8 mouse cellular contexts compared by ENCODE assay signal in genomic region chr16:20548096-20548948, GRCm38 (mm10). TPM values are rescaled to one million over a fixed set of nuclear protein-coding genes. Genes with fewer than 3 reads are reported as not detected.
DNase-seq lines count a peak whose midpoint lies in the region; ATAC-seq and TF ChIP-seq lines count a peak whose summit lies in the region.

Abcf3 (plus strand) TSS chr16:20548577.

- TF ChIP-seq POLR2A in ES-Bruce4 (IDR thresholded peaks at IDR 0.05; ENCODE audit: insufficient read depth, low read length) = peak; percentile 44

- H3K9ac ChIP-seq in ES-Bruce4 (ENCODE audit: low read depth, poor library complexity, severe bottlenecking) = peak within 1 kb of the TSS; percentile 57
- peak within 1 kb of the TSS; percentile 89 for H3K9ac ChIP-seq in forebrain, embryonic 13.5 days
- H3K9ac ChIP-seq in liver, postnatal 0 days (replicated peaks) = peak within 1 kb of the TSS; percentile 92
- H3K9ac ChIP-seq in neural tube, embryonic 14.5 days (replicated peaks; ENCODE audit: low read depth, low read length) = peak within 1 kb of the TSS; percentile 70

- TF ChIP-seq EP300 in ES-Bruce4 (IDR thresholded peaks at IDR 0.05; ENCODE audit: insufficient read depth, low read depth, low read length) = peak; percentile 48; the same call in 1 of the 2 replicates
- TF ChIP-seq EP300 in liver, postnatal 0 days (IDR thresholded peaks at IDR 0.05; ENCODE audit: low read depth) = no peak

- peak; percentile 96 for ATAC-seq in cerebellum, adult (ENCODE audit: insufficient number of reproducible peaks, low FRiP score, low TSS enrichment)
- peak; percentile 99 for ATAC-seq in forebrain, embryonic 13.5 days
- peak; percentile 99 for ATAC-seq in liver, postnatal 0 days
- ATAC-seq in neural tube, embryonic 14.5 days (ENCODE audit: low read depth) = peak; percentile 98

- H3K4me2 ChIP-seq in forebrain, embryonic 13.5 days = peak within 1 kb of the TSS; percentile 89
- peak within 1 kb of the TSS; percentile 97 for H3K4me2 ChIP-seq in liver, postnatal 0 days (ENCODE audit: low read depth, low read length)
- peak within 1 kb of the TSS; percentile 92 for H3K4me2 ChIP-seq in neural tube, embryonic 14.5 days (ENCODE audit: low read depth, low read length)

- H3K9me3 ChIP-seq in ES-Bruce4 (replicated peaks; ENCODE audit: control insufficient read depth, insufficient read depth, low read length, poor library complexity, severe bottlenecking) = no peaks in the 10 kb centered on the region
- no peaks in the 10 kb centered on the region for H3K9me3 ChIP-seq in forebrain, embryonic 13.5 days (replicated peaks)
- no peaks in the 10 kb centered on the region for H3K9me3 ChIP-seq in liver, postnatal 0 days (ENCODE audit: low read length)
- no peaks in the 10 kb centered on the region for H3K9me3 ChIP-seq in neural tube, embryonic 14.5 days (ENCODE audit: control insufficient read depth, low read length)

- under 1% methylated on average over 56 of the region's 56 CpGs for WGBS in forebrain, embryonic 13.5 days
- WGBS in large intestine, adult 2 months = under 1% methylated on average over 56 of the region's 56 CpGs
- under 1% methylated on average over 56 of the region's 56 CpGs for WGBS in liver, postnatal 0 days (ENCODE audit: insufficient replicate concordance)
- WGBS in neural tube, embryonic 14.5 days = under 1% methylated on average over 56 of the region's 56 CpGs

- intact Hi-C loops in heart, postnatal 10 days (cut with DNase I) = loop anchor here (5.0 kb wide), 1 partner anchor 41 kb away; no protein-coding TSS in a partner anchor

- peak within 1 kb of the TSS; percentile 46 for H3K27ac ChIP-seq in ES-Bruce4 (ENCODE audit: insufficient read depth, low read length)
- H3K27ac ChIP-seq in forebrain, embryonic 13.5 days = 0 out of 2 replicates have a peak within 1 kb of the TSS, but pooled peaks have one; percentile 57
- H3K27ac ChIP-seq in liver, postnatal 0 days (ENCODE audit: low read depth) = peak within 1 kb of the TSS; percentile 69
- H3K27ac ChIP-seq in neural tube, embryonic 14.5 days (ENCODE audit: low read depth, low read length) = peak within 1 kb of the TSS; percentile 58

- peaks cover 31% of the 10 kb centered on the region for H3K36me3 ChIP-seq in ES-Bruce4 (ENCODE audit: control insufficient read depth, insufficient read depth, low read length, poor library complexity, severe bottlenecking)
- H3K36me3 ChIP-seq in forebrain, embryonic 13.5 days (ENCODE audit: poor library complexity, severe bottlenecking) = peaks cover 60% of the 10 kb centered on the region
- peaks cover 52% of the 10 kb centered on the region for H3K36me3 ChIP-seq in liver, postnatal 0 days (replicated peaks; ENCODE audit: insufficient read depth, low read length)
- H3K36me3 ChIP-seq in neural tube, embryonic 14.5 days (ENCODE audit: control insufficient read depth, insufficient read depth, low read length) = peaks cover 27% of the 10 kb centered on the region

- H3K4me1 ChIP-seq in ES-Bruce4 (ENCODE audit: control insufficient read depth, insufficient read depth, low read length) = no peaks in the 10 kb centered on the region
- peaks cover 18% of the 10 kb centered on the region for H3K4me1 ChIP-seq in forebrain, embryonic 13.5 days
- peaks cover 7% of the 10 kb centered on the region for H3K4me1 ChIP-seq in liver, postnatal 0 days (ENCODE audit: insufficient read depth)
- peaks cover 11% of the 10 kb centered on the region for H3K4me1 ChIP-seq in neural tube, embryonic 14.5 days (ENCODE audit: control insufficient read depth, insufficient read depth, low read length)

- no peaks in the 10 kb centered on the region for H3K27me3 ChIP-seq in ES-Bruce4 (ENCODE audit: control insufficient read depth, insufficient read depth, low read length, poor library complexity, severe bottlenecking)
- no peaks in the 10 kb centered on the region for H3K27me3 ChIP-seq in forebrain, embryonic 13.5 days
- no peaks in the 10 kb centered on the region for H3K27me3 ChIP-seq in liver, postnatal 0 days (ENCODE audit: insufficient read depth, low read length)
- no peaks in the 10 kb centered on the region for H3K27me3 ChIP-seq in neural tube, embryonic 14.5 days (ENCODE audit: control insufficient read depth, insufficient read depth, low read length)

- peak; percentile 99 for DNase-seq in heart, postnatal 10 days
- DNase-seq in large intestine, adult 2 months (ENCODE audit: low read depth, low spot score) = peak; percentile 99
- peak; percentile 98 for DNase-seq in liver, postnatal 0 days
- peak; percentile 95 for DNase-seq in testis, postnatal 10 days (ENCODE audit: low spot score)

- no peak for TF ChIP-seq CTCF in ES-Bruce4 (IDR thresholded peaks at IDR 0.05; ENCODE audit: low read depth, low read length)
- no peak for TF ChIP-seq CTCF in liver, postnatal 0 days (IDR thresholded peaks at IDR 0.05; ENCODE audit: low read depth)

- peak within 1 kb of the TSS; percentile 84 for H3K4me3 ChIP-seq in ES-Bruce4 (ENCODE audit: low read depth, low read length)
- peak within 1 kb of the TSS; percentile 84 for H3K4me3 ChIP-seq in forebrain, embryonic 13.5 days
- peak within 1 kb of the TSS; percentile 77 for H3K4me3 ChIP-seq in liver, postnatal 0 days (ENCODE audit: low read depth, low read length)
- peak within 1 kb of the TSS; percentile 81 for H3K4me3 ChIP-seq in neural tube, embryonic 14.5 days (ENCODE audit: low read depth, low read length)

RNA-seq across cellular contexts. Expression of gene Abcf3, which starts in this region (rescaled TPM):
- 56.2 and 61.0 TPM in 2 replicates for polyA plus RNA-seq in ES-Bruce4 (2011; ENCODE audit: insufficient read depth, insufficient read length, low read depth, missing spikeins)
- polyA plus RNA-seq in forebrain, embryonic 13.5 days (2015; fragmentation: Nextera tagmentation; extraction: Ambion mirVana) = 75.3 TPM in 2 replicates
- total RNA-seq in heart, postnatal 10 days (2021) = 10 to 100 TPM; 62.9 to 66.2 TPM
- 35.9 and 46.4 TPM in 2 replicates for polyA plus RNA-seq in large intestine, adult 2 months (2012; rRNA removed)
- polyA plus RNA-seq in liver, postnatal 0 days (2015; fragmentation: Nextera tagmentation; extraction: Ambion mirVana) = 18.0 and 19.8 TPM in 2 replicates
- 72.6 and 82.2 TPM in 2 replicates for polyA plus RNA-seq in neural tube, embryonic 14.5 days (2014; fragmentation: Nextera tagmentation; extraction: Ambion mirVana)

Comparison
In these comparisons a context has a peak if more than half of its experiments do, and no peak if none do; other contexts are left out.
1. Peak in every context shown above with its lines: DNase-seq, ATAC-seq, H3K4me3 ChIP-seq and H3K27ac ChIP-seq.